Mouse (Mus musculus): Measurements from ENCODE around the gene Gfpt2.

DNA sequence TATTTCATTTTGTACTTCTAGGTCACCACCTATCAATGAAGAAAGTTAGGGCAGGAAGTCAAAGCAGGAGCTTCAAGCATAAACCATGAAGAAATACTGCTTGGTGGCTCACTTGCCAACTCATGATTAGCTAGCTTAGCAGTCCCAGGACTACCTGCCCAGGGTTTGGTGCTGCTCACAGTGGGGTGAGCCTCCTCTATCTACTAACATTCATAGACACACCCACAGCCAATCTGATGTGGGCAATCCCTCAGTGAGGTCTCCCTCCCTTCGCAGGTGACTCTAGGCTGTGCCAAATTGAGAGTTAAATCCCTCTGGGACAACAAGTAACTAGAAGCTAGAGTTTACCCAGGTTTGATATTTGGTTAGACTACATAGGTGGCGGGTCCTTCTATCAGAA lies 28.4 kb downstream of the Gfpt2 start:
- TF ChIP-seq CTCF (IDR thresholded peaks at IDR 0.05; ENCODE audit: low read depth, low read length) (no peak), POLR2A (IDR thresholded peaks at IDR 0.05; ENCODE audit: borderline replicate concordance, low read depth, low read length) (no peak)

Measured in bone marrow macrophage, adult 2 months (primary cell).